Mouse (Mus musculus) E14TG2a.4 (cell line): ENCODE measurements around the gene Sema6c.

Source experiments
- CTCF ChIP-seq: conservative IDR thresholded peaks from 2 replicates; pipeline ENCODE4 v1.5.1; 2014; ENCODE audit warnings: low read length
- NANOG ChIP-seq: IDR thresholded peaks from 2 replicates; pipeline ENCODE4 v1.6.1; 2014; ENCODE audit warnings: borderline replicate concordance, low read length, mixed read lengths
- POU5F1 ChIP-seq: IDR thresholded peaks from 2 replicates; pipeline ENCODE4 v1.6.1; 2014; ENCODE audit warnings: low read length, borderline replicate concordance

GRCm38 (mm10) chr3:95124246-95124645 is 36.0 kb upstream of the Sema6c start, which contains the start of gene Tmod4:
- no peak for TF ChIP-seq POU5F1
- TF ChIP-seq CTCF, result peak; percentile 79
- TF ChIP-seq NANOG, result no peak
